Mouse (Mus musculus): ENCODE results near the gene Krba1. TPM values are rescaled to one million over a fixed set of nuclear protein-coding genes. Genes with fewer than 3 reads are reported as not detected.

Gene Krba1
- polyA plus RNA-seq (2016; fragmentation: Nextera tagmentation; extraction: Ambion mirVana), result 28.3 and 33.4 TPM in 2 replicates

DNA sequence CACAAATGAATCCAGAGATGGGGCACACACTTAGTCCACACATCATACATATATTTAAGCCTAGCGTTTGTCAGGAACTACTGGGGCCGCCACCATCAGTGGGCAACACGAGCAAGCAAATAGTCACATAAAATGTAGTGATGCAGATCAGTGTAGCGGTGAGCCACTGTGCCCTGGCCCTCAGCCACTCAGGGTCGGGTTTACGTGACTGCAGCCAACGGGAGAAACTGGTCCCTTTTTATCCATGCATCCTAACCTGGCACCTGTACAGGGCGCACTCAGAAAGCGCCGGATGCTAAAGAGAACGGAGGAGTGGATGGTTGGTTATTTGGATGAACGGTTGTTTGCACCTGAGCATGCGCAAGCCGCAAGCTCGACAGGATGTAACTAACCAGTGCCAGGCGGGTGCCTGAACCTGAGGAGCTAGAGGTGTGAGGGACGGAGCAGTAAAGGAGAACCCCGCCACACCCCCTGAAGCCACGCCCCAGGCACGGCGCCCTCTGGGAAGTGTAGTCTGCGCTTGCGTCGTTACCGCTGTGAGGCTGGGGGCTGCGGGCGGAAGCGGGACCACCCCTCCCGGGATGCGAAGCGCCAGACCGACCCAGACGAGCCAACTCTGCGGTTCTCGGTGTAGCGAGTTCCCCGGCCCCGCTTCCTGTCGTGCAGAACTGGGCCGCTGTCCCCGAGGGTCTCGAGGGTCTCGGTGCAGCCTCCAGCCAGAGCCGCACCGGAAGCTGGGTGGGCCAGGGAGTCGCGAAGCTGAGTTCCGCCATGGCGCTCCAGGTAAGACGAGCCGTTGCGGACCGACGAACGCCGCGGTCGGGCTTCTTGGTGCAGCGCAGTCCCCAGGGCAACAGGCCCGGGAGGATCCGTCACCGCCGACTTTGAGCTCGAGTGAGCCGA lies at the start of gene Krba1:
TSS of gene Krba1 (plus strand) at position 482 of the 903 bp plus-strand sequence.
- no peaks in the 10 kb centered on the region for H3K27me3 ChIP-seq (ENCODE audit: low read depth, poor library complexity, severe bottlenecking)
- H3K27ac ChIP-seq, result peak within 1 kb of the TSS; percentile 93
- H3K4me3 ChIP-seq, result peak within 1 kb of the TSS; percentile 75
- 2% methylated on average over 65 of the region's 65 CpGs for WGBS
- peaks cover 11% of the 10 kb centered on the region; the same call in 1 of the 2 replicates for H3K36me3 ChIP-seq
- H3K4me1 ChIP-seq, result peaks cover 22% of the 10 kb centered on the region
- no peaks in the 10 kb centered on the region for H3K9me3 ChIP-seq (replicated peaks)
- peak; percentile 92 for DNase-seq (ENCODE audit: low spot score)

DNA sequence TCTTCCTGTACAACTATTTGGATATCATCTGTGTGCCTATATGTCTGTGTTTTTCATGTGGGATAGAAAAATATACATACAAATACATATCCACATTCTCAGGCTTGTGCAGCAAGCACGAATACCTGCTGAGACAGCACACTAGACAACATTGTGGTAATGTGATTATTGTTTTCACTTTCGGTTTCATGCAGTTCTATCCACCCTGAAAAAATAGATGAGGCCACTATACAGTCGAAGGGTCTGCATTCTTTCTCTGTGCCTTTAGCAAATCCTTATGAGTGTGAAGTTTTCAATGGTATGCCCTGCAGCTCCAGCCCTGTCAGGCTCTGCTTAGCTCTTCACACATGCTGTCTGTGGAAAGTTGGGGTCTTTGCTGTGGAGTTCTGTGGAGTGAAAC lies 36.5 kb upstream of the Krba1 start:
- no peaks in the 10 kb centered on the region for H3K9me3 ChIP-seq (replicated peaks)
- H3K4me3 ChIP-seq, result no peak overlapping the region
- no peaks in the 10 kb centered on the region for H3K4me1 ChIP-seq
- no peaks in the 10 kb centered on the region for H3K27me3 ChIP-seq (ENCODE audit: low read depth, poor library complexity, severe bottlenecking)
- 86% methylated on average over 3 of the region's 3 CpGs for WGBS
- no peak overlapping the region for H3K27ac ChIP-seq
- DNase-seq (ENCODE audit: low spot score), result peak; percentile 2
- no peaks in the 10 kb centered on the region for H3K36me3 ChIP-seq

DNA sequence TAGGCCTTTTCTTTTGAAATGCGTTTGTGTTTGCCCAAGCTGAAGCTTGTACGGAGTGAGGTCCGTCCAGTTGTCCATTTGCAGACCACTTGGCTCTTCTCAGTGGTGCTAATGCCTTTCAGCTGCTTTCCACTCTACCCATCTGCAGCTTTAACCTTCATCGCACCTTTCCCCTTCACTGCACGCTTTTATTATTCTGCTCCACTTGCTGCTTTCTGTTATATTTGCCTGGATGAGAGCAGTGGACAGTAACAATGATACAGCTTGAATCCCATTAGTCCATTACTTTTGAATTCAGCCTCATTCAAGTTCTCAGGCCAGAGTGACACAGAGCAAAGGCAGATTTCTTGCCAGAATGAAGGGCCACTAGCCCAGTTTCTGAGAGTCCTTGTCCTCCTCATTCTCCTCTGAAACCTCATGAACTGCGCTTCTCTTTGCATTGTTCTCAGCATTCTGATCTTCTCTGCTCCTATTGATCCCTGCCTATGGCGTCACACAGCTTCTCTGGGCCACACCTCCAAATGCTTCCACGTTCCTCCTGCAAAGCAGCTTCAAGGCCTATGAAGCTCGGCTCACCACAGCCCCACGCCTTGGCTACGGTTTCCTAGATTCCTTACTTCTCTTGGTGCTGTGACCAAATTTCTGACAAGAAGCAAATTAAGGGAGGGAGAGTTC lies 28.9 kb upstream of the Krba1 start:
- Histone ChIP-seq H3K9me3 (replicated peaks) (no peaks in the 10 kb centered on the region), H3K27ac (no peak overlapping the region), H3K4me1 (peaks cover 15% of the 10 kb centered on the region), H3K27me3 (ENCODE audit: low read depth, poor library complexity, severe bottlenecking) (no peaks in the 10 kb centered on the region), H3K36me3 (no peaks in the 10 kb centered on the region), H3K4me3 (no peak overlapping the region)
- DNase-seq (ENCODE audit: low spot score), result peak; percentile 33
- 36% methylated on average over 11 of the region's 11 CpGs for WGBS

DNA sequence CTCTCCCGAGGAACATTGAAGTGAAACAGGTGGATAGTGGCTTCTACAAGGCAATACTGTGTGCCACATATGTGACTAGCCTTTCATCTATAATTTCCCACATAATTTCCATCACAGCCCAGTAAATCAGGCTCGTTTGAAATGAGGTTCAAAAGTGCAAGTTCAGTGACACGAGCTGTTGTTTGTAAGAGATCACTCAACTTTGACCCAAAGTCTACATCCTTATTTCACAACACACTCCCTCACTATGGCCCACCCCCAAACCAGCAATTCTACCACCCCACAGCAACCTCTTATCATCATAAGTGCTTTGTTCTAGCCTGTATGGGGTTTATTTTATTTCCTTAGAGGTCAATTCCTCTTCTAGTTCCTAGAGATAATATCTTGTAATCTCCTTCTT lies 7.2 kb upstream of the Krba1 start:
- no peak overlapping the region for H3K27ac ChIP-seq
- H3K4me1 ChIP-seq, result no peaks in the 10 kb centered on the region
- WGBS, result 70% methylated on average over 3 of the region's 3 CpGs
- H3K36me3 ChIP-seq, result no peaks in the 10 kb centered on the region
- H3K9me3 ChIP-seq (replicated peaks), result no peaks in the 10 kb centered on the region
- H3K4me3 ChIP-seq, result no peak overlapping the region
- peak; percentile 6 for DNase-seq (ENCODE audit: low spot score)
- no peaks in the 10 kb centered on the region for H3K27me3 ChIP-seq (ENCODE audit: low read depth, poor library complexity, severe bottlenecking)

DNA sequence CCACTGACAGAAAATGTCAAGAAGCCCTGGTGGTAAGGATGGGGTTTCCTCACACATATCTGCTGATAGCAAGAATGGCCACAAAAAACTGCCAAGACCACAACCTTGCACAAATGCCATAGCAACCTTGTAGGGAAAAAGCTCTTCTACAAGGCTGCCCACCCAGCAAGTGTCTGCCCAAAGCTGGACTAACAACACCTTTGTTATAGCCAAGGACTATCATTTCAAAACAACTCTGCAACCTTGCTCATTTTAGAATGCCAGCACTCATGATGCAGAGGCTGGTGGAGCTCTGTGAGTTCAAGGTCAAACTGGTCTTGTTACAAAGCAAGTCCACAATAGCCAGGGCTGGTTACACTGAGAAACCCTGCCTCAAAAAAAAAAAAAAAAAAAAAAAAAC lies 1.6 kb upstream of the Krba1 start:
- peaks cover 22% of the 10 kb centered on the region for H3K4me1 ChIP-seq
- H3K4me3 ChIP-seq, result no peak overlapping the region
- H3K27ac ChIP-seq, result no peak overlapping the region

DNA sequence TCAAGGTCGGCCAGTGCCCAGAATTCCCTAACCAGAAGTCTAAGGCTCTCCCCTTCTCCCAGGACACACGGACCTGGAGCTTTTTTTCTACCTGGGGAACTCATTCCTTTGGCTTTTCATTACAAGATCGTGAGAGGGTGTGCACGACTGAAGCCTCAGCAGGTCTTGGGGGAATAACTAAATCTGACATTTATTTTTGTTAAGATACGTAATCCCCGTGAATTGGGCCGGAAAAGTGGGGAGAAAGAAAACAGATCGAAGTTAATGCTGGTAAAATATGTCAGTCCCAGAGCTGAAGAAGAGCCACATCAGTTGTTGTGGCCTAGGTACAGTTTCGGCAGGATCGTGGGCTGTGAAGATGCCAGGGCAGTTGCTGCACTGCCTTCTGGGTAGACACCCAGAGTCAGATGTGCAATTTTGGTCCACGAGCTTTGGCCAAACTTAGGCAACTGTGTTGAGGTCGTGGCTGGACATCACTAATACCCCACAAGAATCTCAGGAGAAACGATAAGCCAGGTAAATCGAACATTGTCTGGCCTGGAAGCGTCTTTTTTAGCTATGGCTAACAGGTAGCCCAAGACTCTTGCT lies 716 bp downstream of the Krba1 start:
- H3K27ac ChIP-seq, result peak overlapping the region; percentile 93

More for the DNA sequence above, 1.6 kb upstream of the Krba1 start:
- Histone ChIP-seq H3K9me3 (replicated peaks) (no peaks in the 10 kb centered on the region), H3K36me3 (peaks cover 8% of the 10 kb centered on the region; the same call in 1 of the 2 replicates), H3K27me3 (ENCODE audit: low read depth, poor library complexity, severe bottlenecking) (no peaks in the 10 kb centered on the region)
- no peak for DNase-seq (ENCODE audit: low spot score)

DNA sequence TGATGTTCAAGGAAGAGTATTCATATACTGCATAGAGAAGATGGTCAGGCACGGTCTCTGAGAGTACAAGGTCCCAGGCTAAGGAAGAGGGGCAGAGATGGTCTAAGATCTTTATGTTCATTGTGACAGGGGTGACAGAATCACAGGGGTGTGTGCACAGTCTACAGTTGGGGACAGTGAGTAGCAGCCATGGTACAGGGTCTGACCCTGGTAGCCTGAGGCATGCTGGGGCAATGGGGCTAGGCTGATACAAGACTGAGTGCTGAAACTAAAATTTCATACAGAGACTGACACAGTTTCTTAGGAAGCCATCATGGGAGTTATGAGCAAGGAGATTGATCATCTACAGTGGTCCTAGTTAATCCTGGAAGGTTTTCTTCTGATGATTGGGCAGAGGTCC lies 1.3 kb downstream of the Krba1 start:
- Histone ChIP-seq H3K9me3 (replicated peaks) (no peaks in the 10 kb centered on the region), H3K4me1 (peaks cover 22% of the 10 kb centered on the region), H3K27me3 (ENCODE audit: low read depth, poor library complexity, severe bottlenecking) (no peaks in the 10 kb centered on the region), H3K27ac (no peak overlapping the region), H3K4me3 (peak overlapping the region; percentile 75), H3K36me3 (peaks cover 13% of the 10 kb centered on the region)
- peak; percentile 23 for DNase-seq (ENCODE audit: low spot score)
- WGBS, result 100% methylated on average over 1 of the region's 1 CpGs

More for the DNA sequence above, 716 bp downstream of the Krba1 start:
- 36% methylated on average over 15 of the region's 15 CpGs for WGBS
- peaks cover 11% of the 10 kb centered on the region; the same call in 1 of the 2 replicates for H3K36me3 ChIP-seq
- no peak for DNase-seq (ENCODE audit: low spot score)
- H3K4me3 ChIP-seq, result peak overlapping the region; percentile 75
- no peaks in the 10 kb centered on the region for H3K9me3 ChIP-seq (replicated peaks)
- H3K27me3 ChIP-seq (ENCODE audit: low read depth, poor library complexity, severe bottlenecking), result no peaks in the 10 kb centered on the region
- H3K4me1 ChIP-seq, result peaks cover 22% of the 10 kb centered on the region

DNA sequence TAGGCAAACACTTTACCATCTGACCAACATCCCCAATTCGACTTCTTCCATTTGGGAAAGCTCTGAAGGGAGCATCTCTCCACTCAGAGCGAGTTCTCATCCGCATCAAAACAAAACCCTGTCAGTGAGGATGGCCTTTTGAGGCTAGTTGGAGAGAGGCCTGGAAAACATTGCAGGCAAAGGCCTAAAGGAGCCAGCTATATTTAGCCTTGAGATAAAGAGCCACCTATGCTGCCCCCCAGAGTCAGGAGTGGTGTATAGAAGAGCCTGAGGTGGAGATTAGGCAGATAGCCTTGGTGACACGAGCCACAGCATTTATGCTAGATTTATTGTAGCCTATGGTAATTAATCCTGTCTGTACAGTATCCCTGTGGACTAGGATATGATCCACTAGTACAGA lies 1.9 kb downstream of the Krba1 start:
- peak; percentile 28 for DNase-seq (ENCODE audit: low spot score)
- Histone ChIP-seq H3K4me3 (no peak overlapping the region), H3K9me3 (replicated peaks) (no peaks in the 10 kb centered on the region), H3K27ac (no peak overlapping the region), H3K36me3 (peaks cover 14% of the 10 kb centered on the region), H3K27me3 (ENCODE audit: low read depth, poor library complexity, severe bottlenecking) (no peaks in the 10 kb centered on the region), H3K4me1 (peaks cover 22% of the 10 kb centered on the region)
- WGBS, result 68% methylated on average over 4 of the region's 4 CpGs

DNA sequence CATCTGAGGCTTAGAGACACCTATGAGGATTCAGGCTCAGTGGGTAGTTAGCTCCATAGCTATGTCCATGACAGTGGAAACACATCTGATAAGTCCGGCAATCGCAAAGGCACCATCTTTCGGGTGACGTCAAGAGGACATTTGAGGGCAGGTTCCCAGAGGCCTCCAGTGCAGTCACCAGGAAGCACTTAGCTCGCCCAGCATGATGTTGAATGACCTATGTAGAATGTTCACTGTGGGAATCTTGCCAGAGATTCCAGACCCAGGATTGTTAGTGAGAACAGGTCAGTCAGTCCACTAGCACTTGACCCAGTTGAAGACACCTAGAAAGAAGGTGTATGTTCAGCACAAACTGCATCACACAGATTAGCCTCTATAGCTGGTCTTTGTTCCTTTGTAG lies 4.5 kb downstream of the Krba1 start:
- Histone ChIP-seq H3K9me3 (replicated peaks) (no peaks in the 10 kb centered on the region), H3K4me3 (no peak overlapping the region), H3K36me3 (peaks cover 37% of the 10 kb centered on the region), H3K4me1 (peaks cover 20% of the 10 kb centered on the region), H3K27me3 (ENCODE audit: low read depth, poor library complexity, severe bottlenecking) (no peaks in the 10 kb centered on the region), H3K27ac (no peak overlapping the region)
- WGBS, result 95% methylated on average over 5 of the region's 5 CpGs
- peak; percentile 23 for DNase-seq (ENCODE audit: low spot score)

DNA sequence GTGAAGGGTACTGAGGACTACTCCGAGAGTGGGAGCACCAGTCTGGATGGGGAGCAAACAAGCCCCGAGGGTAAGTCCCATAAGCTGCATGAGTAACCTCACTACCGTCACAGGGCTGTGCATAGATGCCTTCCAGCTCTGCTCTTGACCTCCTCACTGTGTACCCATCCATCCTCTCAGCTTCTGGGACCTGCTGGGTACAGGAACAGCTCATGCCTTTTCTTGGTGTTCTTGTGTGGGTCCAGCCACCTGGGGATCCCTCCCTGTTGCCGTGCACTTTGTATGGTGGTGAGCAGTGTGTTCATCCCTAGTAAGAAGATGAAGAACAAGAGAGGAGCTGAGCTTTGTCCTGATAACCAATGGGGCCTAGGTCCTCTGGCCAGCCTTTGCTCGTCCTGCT lies 8.7 kb downstream of the Krba1 start:
- WGBS, result 94% methylated on average over 5 of the region's 5 CpGs
- H3K4me1 ChIP-seq, result no peaks in the 10 kb centered on the region
- no peaks in the 10 kb centered on the region for H3K9me3 ChIP-seq (replicated peaks)
- peaks cover 69% of the 10 kb centered on the region for H3K36me3 ChIP-seq
- no peak overlapping the region for H3K4me3 ChIP-seq
- DNase-seq (ENCODE audit: low spot score), result peak; percentile 22
- no peaks in the 10 kb centered on the region for H3K27me3 ChIP-seq (ENCODE audit: low read depth, poor library complexity, severe bottlenecking)
- H3K27ac ChIP-seq, result no peak overlapping the region

DNA sequence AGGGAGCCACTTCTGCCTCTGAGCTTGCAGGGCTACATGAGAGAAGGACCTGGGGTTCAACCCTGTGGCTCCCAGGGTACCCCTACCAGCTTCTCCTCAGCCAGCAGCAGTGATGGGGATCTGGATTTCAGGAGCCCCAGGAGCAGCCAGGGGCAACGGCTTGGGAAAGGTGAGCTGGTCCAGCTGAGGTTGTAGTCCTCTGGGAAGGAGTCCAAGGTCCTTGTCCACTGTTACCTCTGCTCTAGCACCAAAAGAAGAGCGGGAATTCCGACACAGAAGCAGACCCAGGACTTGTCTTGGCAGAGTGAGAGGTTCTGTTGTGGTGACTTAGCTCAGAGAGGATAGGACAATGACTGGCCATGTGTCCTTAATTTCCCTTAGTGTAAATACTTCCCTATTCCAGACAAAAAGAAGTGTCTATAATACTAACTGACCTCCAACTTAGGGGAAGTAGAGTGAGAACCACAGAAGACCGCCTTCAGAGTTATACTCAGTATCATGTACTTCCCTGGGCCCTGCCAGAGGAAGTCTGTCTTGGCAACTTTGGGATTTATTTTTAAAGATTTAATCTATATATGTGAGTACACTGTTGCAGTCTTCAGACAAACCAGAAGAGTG lies 14.4 kb downstream of the Krba1 start:
- no peaks in the 10 kb centered on the region for H3K4me1 ChIP-seq
- H3K27me3 ChIP-seq (ENCODE audit: low read depth, poor library complexity, severe bottlenecking), result no peaks in the 10 kb centered on the region
- H3K36me3 ChIP-seq, result peaks cover 100% of the 10 kb centered on the region
- H3K9me3 ChIP-seq (replicated peaks), result no peaks in the 10 kb centered on the region
- H3K4me3 ChIP-seq, result no peak overlapping the region
- H3K27ac ChIP-seq, result no peak overlapping the region
- DNase-seq (ENCODE audit: low spot score), result peak; percentile 20
- WGBS, result 94% methylated on average over 4 of the region's 4 CpGs

DNA sequence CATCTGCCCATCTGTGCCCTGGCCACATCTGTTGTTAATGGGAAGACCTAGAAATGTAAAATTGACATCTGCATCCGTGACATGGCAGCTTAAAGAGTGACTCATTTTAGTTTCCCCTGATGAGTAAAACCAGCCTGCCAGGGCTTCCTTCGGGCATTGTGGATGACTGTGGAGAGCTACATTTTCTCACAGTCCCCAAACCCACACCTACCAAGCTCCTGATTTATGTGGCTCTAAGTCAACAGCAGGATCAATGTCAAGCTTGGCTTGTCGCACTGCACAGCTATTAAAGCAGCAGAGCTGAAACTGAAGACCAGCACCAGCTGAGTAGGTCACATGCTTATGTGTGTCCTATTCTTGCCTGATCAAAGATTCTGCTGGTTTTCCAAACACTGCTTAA lies 15.2 kb downstream of the Krba1 start:
- DNase-seq (ENCODE audit: low spot score), result peak; percentile 1
- Histone ChIP-seq H3K27me3 (ENCODE audit: low read depth, poor library complexity, severe bottlenecking) (no peaks in the 10 kb centered on the region), H3K4me1 (no peaks in the 10 kb centered on the region)

More for the DNA sequence above, 15.2 kb downstream of the Krba1 start:
- Histone ChIP-seq H3K9me3 (replicated peaks) (no peaks in the 10 kb centered on the region), H3K4me3 (no peak overlapping the region), H3K27ac (no peak overlapping the region), H3K36me3 (peaks cover 100% of the 10 kb centered on the region)
- WGBS, result 86% methylated on average over 3 of the region's 3 CpGs
